Mouse (Mus musculus) cerebellum, adult 8-10 months (tissue): ENCODE results near the gene Acrv1.
"Not testable (repeated sequence)": the region's sequence is repeated elsewhere in the genome, so short reads cannot be mapped to it uniquely, and the experiment has no call there.

ENCODE experiments used
- DNase-seq: peaks from one replicate; pipeline ENCODE4 v3.0.0; 2022

Acrv1 gene

DNA sequence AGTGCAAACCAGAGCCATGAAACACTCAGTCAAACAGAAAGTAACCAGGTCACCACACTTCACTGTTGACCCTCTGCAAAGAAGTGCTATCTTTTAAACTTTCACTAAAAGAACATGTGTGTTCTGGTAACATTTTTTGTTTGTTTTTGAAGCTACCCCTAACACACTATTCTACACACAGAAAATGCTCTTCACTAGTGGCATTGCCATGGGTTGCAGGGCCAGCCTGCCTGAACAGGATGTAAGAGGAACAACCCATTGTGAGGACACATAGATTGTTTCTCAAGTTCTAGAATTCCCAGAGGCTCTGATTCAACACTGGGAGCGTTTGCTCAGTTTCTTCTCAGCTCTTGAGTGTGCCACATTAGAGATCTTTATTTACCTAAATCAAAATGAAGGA, at the start of gene Acrv1:
Acrv1 (plus strand) TSS at position 301 of the 400 bp plus-strand sequence.
- DNase-seq: no peak

DNA sequence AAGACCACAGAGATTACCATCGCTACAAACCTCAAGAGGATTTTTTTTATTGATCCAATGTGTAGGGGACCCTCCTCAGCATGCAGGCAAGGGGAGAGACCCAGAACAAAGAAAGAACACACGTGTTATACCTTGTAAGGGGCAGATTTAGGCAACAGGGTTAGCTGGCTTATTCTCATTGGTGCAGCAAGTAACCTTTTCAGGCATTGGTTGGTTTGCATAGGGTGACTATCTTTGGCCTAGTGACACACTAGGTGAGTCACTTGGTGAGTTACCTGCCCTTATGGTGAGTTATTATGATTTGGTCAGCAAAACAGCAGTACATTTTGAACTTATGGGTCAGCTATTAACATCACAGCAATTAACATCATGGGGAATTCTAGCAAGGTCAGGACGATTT, 49.7 kb upstream of the Acrv1 start, which contains the start of gene A630095E13Rik:
A630095E13Rik (minus strand) TSS at position 101 of the 400 bp plus-strand sequence.
- DNase-seq: not testable (repeated sequence)

DNA sequence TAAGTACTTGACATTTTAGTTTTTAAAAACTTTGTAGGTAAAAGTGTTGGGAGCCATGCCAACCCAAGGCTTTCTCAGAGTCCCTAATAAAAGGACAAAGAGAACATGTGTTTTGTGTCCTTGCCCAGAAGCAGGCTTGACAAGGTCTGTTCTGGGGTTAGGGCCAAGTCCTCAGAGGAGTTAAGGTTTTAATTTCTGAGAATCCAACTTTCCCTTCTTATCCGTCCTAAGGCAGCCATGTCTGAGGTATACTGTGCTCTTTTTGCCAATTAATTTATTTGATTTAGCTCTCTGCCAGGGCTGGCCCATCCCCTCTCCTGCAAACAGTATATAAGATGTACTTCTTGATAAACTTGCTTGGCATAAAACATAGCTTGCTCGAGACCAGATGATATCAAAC, 11.6 kb upstream of the Acrv1 start:
- no peak for DNase-seq

DNA sequence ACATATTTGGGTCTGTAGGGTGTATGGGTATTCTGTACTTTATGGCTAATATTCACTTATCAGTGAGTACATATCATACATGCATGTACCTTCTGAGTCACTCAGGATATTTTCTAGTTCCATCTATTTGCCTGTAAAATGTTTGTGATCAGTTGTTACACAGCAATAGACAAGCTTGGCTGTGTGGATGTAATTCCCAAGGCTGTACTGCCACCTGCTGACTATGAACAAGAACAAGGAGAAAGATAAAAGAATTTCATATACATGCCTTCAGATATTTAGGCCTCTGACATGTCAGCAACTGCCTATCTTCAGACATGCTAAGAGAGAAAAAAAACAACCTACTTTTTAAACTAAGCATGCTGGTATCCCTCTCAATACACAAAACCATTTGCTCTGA, 5.7 kb upstream of the Acrv1 start:
- DNase-seq: no peak

DNA sequence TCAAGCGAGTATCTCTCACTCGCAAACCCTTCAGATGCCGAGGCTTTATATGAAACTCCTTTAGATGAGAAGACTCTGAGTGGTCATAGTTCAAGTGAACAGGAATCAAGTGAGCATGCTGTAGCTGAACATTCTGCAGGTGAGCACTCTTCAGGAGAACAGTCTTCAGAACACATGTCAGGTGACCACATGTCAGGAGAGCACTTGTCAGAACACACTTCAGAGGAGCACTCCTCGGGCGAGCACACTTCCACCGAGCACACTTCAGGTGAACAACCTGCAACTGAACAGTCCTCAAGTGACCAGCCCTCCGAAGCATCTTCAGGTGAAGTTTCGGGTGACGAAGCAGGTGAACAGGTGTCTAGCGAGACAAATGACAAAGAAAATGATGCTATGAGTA, 1.3 kb downstream of the Acrv1 start:
- DNase-seq: no peak

DNA sequence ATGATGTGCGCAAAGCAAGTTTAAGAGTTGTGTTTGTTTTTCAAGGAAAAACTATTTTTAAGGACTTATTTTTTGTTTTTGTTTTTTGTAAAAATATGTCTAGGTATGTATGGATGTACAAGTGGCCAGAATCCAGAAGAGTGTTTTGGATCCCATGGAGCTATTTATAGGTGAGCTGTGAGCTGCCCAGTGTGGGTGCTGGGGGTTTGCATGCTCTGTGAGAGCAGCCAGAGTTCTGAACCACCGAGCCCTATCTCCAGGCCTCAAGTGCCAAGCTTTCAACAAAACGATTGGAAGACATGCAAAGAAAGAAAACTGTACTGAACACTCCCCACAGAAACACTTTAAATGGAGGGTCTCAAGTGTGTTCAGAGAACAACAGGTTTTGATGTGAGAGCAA, 12.9 kb downstream of the Acrv1 start:
- no peak for DNase-seq

DNA sequence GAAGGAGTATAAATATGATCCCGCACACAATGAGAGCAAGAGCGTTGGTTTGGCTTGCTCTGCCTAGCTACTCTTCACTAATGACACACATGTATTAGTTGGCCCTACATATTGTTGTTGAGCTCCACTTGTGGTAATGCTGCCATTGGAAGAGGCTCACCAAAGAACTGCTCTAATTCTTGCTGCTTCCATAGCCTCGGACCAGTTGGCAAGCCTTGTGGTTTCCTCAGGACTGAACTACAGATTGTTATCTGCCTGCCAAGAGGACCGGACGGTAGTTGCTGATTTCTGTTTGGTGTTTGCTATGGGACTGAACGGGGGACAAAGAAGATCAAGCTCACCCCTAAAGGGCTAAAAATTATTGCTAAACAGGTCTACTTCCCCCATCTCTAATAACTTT, 14.3 kb downstream of the Acrv1 start:
- no peak for DNase-seq

DNA sequence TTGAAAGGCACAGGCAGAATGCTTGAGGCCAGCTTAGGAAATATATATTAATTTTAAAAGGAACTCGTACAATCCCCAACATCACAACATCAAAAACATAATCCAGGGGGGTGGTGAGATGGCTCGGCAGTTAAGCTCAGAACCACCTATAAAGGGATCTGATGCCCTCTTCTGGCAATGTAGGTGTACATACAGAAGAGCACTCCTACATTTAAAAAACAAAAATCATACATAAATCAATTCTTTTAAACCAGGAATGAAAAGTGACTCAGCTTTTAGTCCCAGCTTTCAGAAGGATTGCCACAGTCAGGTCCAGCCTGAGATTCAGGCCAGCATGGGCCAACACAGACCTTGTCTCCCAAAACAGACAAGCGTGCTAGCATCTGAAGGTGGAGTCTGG, 23.6 kb downstream of the Acrv1 start:
- DNase-seq: no peak

DNA sequence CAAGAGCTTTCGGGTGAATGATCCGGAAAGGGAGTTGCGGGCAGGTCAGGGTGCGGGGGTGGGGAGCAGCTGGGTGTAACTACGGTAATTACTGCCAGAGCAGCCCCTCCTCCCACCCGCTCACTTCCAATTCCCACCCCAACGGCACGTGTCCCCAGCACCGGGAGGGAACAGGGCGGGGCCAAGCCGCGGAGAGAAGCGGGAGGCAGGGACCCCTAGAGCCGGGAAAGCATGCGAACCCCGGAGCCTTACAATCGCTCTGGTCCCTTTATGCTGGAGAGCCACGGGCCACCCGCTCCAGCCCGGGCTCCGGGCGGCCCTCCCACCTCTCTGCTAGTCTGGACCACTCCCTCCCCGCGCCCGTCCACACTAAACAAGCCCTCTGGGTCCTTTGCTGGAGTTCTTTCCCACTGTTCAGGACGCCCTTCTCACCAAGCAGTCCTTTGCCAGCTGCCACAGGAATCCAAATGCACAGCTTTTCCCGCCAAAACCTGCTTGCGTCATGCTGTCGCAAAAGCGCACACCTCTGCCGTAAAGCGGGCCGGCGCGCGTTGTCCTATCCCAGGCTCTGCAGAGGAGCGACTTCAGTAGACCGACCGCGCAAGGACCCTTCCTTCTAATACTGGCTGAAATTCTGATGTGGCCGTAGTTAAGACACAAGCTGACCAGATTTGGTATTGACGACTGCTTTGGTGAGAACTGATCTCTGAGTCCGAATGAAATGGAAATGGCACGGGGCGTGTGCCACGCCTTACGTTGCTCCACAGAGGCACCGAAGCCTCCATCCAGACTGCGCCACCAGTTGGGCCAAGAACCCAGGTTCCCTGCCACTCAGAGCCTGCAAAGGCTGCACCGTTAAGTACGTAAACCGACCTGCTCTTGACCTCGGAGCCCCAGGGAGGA, 33.4 kb downstream of the Acrv1 start:
- DNase-seq: peak; percentile 92

DNA sequence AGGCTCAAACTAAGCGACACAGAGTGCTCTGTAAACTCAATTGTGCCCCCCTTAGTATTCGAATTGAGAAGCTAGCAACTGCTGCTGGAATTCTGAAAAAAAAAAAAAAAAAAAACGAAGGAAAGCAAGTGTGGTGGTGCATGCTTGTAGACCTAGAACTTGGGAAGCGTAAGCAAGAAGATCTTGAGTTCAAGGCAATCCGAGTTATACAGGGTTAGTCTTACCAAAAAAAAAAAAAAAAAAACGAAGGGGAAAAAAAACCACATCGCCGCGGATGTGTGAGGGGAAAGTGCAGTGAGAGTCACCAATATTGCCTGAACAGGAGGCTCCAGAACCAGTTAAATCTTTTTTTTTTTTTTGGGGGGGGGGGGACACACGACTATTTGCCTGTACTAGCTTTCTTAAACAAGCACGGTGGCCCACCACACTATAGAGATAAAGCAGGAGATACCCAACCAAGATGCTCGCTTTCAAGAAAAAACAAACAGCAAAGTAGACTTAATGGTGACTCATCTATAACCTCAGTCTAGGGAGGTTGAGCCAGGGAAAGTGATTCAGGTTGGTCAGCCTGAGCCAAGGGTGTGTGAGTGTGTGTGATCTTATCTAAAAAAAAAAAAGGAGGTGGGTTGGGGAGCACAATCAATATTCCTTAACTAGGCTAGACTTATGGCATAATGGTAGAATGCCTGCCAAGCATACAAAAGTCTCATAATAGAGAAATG, 34.2 kb downstream of the Acrv1 start, which contains the start of gene Chek1:
Chek1 (minus strand) TSS at position 32 of the 722 bp plus-strand sequence.
- DNase-seq: no peak
